In genomic region chr15:90213946-90214345, GRCm38 (mm10) we compare ENCODE assay signal across 33 mouse cellular contexts.
"Had no signal": no experiment of that assay in that cellular context is flagged by ENCODE, and none has a peak within 500 bp of the region (broad histone marks: within the 10 kb centered on the region; RNA-seq: fewer than 3 reads in every experiment).

No protein-coding gene starts in this region.

- ATAC-seq: hindbrain, embryonic 16.5 days; hindbrain, postnatal 0 days; inflammation-experienced regulatory T-cells, adult 6 months; intestine, embryonic 15.5 days; intestine, embryonic 16.5 days; intestine, postnatal 0 days had no signal

- H3K4me2 ChIP-seq: heart, embryonic 12.5 days; heart, embryonic 13.5 days; heart, embryonic 15.5 days; hindbrain, embryonic 13.5 days; hindbrain, embryonic 14.5 days; hindbrain, embryonic 15.5 days; intestine, embryonic 15.5 days; kidney, embryonic 15.5 days had no signal

- H3K27ac ChIP-seq: heart, embryonic 10.5 days; heart, embryonic 13.5 days; heart, embryonic 15.5 days; hindbrain, embryonic 10.5 days; hindbrain, embryonic 13.5 days; hindbrain, embryonic 14.5 days; hindbrain, embryonic 15.5 days; hindbrain, postnatal 0 days; intestine, embryonic 15.5 days; kidney, embryonic 15.5 days; kidney, postnatal 0 days; layer of hippocampus, adult 2 months; left cerebral cortex, adult 2 months had no signal

- DNase-seq: heart, postnatal 14 days; heart, postnatal 36 days; heart, postnatal 4 days; kidney, adult 11 months; kidney, adult 18-20 months; kidney, adult 2 months; kidney, adult 8-10 months; kidney, adult 9 months; kidney, postnatal 10 days; kidney, postnatal 14 days; kidney, postnatal 25 days; kidney, postnatal 36 days; kidney, postnatal 4 days; layer of hippocampus, adult 9-11 months; layer of hippocampus, postnatal 36 days had no signal

- H3K27me3 ChIP-seq: heart, embryonic 13.5 days; heart, embryonic 15.5 days; hindbrain, embryonic 15.5 days; intestine, embryonic 15.5 days had no signal

- H3K9me3 ChIP-seq: heart, embryonic 10.5 days; heart, embryonic 12.5 days; heart, embryonic 13.5 days; heart, embryonic 15.5 days; hindbrain, embryonic 10.5 days; hindbrain, embryonic 13.5 days; hindbrain, embryonic 15.5 days; intestine, embryonic 15.5 days; kidney, embryonic 15.5 days had no signal

- H3K9ac ChIP-seq: heart, embryonic 12.5 days; heart, embryonic 13.5 days; heart, embryonic 15.5 days; hindbrain, embryonic 13.5 days; hindbrain, embryonic 14.5 days; hindbrain, embryonic 15.5 days; intestine, embryonic 15.5 days; kidney, embryonic 15.5 days had no signal

- H3K4me3 ChIP-seq: heart, embryonic 10.5 days; heart, embryonic 12.5 days; heart, embryonic 13.5 days; heart, embryonic 15.5 days; hindbrain, embryonic 10.5 days; hindbrain, embryonic 13.5 days; hindbrain, embryonic 15.5 days; intestine, embryonic 15.5 days; kidney, embryonic 15.5 days; layer of hippocampus, adult 2 months; left cerebral cortex, adult 2 months had no signal

- H3K4me1 ChIP-seq: heart, embryonic 10.5 days; heart, embryonic 12.5 days; heart, embryonic 13.5 days; heart, embryonic 15.5 days; hindbrain, embryonic 10.5 days; hindbrain, embryonic 13.5 days; hindbrain, embryonic 15.5 days; intestine, embryonic 15.5 days; kidney, embryonic 15.5 days had no signal

- H3K36me3 ChIP-seq: heart, embryonic 10.5 days; heart, embryonic 12.5 days; heart, embryonic 13.5 days; heart, embryonic 15.5 days; hindbrain, embryonic 10.5 days; hindbrain, embryonic 13.5 days; hindbrain, embryonic 15.5 days; intestine, embryonic 15.5 days; kidney, embryonic 15.5 days had no signal
